Mouse (Mus musculus) cortical plate, adult 2 months (tissue): ENCODE results near the gene Kcnj1.

Experiments used
- CTCF ChIP-seq: fragments of 200-500 bp; IDR thresholded peaks from 2 replicates; pipeline ENCODE4 v1.5.1; 2011; ENCODE audit warnings: mild to moderate bottlenecking, control low read depth, low read length; ENCODE audit not compliant: insufficient read depth; ENCODE audit errors: extremely low read depth
- POLR2A ChIP-seq: fragments of 200-500 bp; IDR thresholded peaks from 2 replicates; pipeline ENCODE4 v1.6.1; 2011; ENCODE audit warnings: mild to moderate bottlenecking, low read length, control low read depth; ENCODE audit not compliant: insufficient read depth; ENCODE audit errors: extremely low read depth

GRCm38 (mm10) chr9:32373656-32374055 lies 1.4 kb downstream of the Kcnj1 start:
- TF ChIP-seq CTCF (no peak), POLR2A (no peak)
